Mouse (Mus musculus): ENCODE measurements at regions not wholly inside any gene's neighbourhood (a gene's known extent, or its start where the extent isn't known, plus 50 kb on each side); places are given as distances from the start of the nearest gene placed in this dataset.

DNA sequence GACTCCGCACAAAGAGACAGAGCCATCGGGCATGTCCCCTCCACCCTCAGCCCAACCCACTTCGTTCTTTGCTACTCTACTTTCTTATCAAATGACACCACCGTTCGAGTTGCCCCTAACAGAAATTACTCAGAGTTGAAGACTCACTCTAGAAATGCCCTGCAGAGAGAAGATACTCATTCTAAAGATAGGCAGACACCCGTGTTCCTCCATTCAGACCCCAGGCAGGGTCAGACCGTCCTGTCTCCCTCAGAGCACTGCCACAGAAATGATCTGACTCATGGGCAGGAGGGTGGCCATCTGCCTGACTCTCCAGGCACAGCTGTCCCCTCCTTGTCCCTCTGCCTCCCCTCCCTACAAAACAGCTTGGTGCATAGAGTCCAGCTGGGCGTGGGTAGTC lies 185.6 kb downstream of the Setd4 start:
- peak; percentile 61 for ATAC-seq (replicated peaks; ENCODE audit: poor library complexity)

DNA sequence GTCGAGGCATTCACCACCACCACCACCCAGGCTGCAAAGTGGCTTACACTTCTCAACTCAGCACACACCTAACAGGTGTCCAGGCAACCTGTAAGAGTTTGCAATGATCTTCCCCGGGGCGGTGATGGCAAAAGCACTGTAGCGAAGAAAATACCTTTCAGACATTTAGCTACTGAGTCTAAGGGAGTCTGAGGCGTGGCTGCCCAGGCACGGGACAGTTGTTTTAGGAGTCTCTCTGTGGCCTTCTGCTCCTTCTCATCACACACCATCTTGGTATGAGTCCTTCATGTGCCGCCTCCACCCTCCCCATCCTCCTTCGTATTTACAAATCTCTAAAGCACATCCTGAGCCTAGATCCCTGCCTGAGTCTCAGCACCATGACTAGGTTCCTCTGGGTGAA lies 186.0 kb downstream of the Setd4 start:
- ATAC-seq (replicated peaks; ENCODE audit: poor library complexity) = no peak

DNA sequence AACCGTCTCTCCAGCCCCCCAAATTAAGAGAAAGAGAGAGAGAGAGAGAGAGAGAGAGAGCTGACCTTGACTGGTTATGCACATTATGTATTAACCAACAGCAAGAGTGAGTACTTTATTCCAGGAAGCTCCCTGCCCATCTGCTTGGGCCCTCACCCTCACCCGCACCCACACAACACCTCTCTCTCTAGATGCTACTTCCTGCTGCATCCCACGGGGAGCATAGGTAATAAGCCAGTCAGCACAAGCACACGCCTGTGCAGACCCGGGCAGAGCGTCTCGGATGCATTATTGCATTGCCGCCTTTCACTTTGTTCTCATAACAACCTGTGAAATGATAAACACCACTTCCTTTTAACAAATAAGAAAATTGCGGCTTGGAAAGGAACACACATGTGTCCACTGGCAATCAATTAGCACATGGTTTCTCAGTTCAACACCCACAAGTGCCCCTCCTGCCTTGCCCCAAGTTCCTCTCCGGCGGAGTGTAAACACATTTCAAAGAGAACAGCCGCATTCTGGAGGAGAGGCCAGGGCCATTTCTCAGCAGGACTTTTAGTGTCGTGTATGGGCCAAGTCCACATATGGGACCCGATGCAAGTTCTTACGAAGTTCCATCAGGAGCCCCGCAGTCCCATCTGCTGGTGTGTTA lies 211.7 kb downstream of the Setd4 start:
- ATAC-seq (replicated peaks; ENCODE audit: poor library complexity) = peak; percentile 42

DNA sequence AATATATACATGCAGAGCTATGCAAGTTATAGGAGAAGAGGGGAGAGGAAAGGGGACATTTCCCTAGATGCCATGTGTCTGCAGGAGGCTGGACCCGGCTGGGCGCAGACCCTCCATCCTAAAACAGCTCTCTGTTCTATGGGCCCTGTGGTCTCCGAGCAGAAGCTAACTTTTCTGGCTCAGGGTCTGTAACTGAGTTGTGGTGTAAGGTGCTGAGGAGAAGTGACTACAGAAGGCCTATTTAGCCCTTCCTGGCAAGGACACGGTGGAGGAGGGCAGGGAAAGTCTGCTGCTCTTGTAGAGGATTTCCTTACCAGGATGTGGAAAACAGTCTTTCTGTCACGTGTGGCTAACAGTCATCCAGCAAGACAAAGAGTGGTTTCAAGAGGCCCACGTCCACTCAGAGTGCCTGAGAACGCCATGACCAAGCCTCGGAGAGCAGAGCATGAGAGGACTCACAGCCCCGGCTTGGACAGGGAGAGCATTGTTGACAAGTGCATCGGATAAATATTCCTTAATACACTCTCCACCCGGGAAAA lies 216.2 kb downstream of the Setd4 start:
- no peak for ATAC-seq (replicated peaks; ENCODE audit: poor library complexity)

DNA sequence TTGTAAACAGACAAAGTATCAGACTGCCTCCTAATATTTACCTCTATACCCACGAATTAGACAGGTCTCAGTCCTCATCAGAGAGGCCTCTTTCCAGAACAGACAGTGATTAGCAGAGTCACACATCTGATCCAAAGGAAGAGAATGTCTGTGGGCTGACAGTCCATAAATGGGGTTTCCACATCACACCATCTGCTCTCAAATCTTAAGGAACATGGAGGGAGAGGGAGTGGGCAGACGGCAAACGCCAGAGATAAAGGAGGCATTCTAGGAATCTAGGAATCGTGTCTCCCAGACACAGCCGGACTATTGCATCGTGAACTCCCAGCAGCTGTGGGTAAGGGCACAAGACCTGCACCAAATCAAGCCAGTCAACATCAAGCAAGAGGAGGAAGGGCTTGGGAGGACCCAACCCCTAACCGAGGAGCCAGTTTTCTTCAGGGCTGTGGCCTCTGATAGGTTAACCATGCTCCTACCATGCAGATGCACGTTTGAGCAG lies 219.8 kb downstream of the Setd4 start:
- no peak for ATAC-seq (replicated peaks; ENCODE audit: poor library complexity)

DNA sequence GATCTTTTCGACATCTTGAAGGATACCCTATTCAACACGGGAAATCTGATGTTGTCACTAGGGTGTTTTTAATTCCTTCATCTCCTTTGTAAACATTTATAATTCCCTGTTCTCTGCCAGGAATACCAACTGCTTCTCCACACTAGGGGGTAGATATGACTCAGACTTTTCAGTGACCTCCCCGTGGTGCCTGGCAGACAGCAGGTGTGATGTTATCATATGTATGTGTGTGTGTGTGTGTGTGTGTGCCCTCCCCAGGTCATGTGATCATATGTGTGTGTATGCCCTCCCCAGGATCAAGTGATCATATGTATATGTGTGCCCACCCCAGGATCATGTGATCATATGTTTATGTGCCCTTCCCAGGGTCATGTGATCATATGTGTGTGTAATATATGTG lies 220.9 kb downstream of the Setd4 start:
- no peak for ATAC-seq (replicated peaks; ENCODE audit: poor library complexity)

DNA sequence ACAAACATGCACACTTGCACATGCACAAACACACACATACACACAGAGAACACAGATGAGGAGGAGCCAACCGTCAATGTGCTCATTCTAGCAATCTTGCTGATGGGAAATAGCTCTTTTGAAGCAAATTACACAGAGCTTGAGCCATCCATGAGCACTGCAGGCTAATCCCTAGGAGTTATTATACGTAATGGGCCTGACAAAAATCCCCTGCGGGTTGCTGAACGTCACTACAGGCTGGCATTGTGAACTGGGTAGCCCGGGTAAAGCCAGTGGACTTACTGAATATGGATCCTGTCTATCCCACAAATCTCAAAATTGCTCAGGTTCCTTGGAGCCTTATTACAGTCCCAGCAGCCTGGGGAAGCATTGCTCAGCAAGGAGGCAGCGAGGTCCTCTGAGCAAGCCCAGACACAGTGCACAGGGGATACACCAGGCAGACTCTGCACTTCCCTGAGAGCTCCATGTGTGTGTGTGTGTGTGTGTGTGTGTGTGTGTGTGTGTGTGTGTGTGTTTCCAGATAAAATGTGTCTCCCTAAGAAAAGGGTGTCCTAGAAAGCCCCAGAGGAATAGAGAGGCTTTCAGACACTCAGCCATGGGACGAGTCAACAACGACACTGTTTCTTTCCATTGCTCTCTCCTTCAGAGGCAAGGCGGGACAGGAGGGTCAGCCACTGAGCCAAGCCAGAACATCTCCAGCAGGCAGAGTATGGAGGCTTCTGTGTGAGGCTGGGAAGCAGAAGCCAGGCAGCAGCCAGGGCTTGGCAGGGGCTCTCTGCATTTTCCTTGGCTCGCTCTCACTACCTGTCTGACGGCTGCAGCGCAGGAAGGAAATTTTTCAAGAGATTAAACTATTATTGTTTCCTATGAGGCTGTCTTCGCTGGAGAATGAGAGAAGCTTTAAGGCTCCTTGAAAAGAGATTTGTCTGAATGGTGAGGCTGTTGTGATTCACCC lies 222.9 kb downstream of the Setd4 start:
- no peak for ATAC-seq (replicated peaks; ENCODE audit: poor library complexity)

DNA sequence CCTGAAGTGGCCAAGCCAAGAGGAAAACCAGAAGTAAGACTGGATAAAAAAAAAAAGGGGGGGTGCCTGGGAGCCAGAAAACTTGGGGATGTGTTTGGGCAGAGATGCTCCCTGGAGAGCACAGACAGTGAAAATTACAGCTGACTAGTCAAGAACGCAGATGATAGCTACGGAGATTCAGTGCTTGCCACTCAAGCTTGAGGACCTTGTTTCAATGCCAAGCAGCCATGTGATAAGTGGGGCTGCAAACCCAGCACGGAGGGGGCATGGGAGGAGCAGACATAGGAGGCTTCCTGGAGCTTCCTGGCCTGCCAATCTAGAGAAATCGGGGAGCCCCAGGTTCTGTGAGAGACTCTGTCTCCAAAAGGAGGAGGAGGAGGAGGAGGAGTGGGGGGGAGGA lies 223.7 kb downstream of the Setd4 start:
- ATAC-seq (replicated peaks; ENCODE audit: poor library complexity) = no peak

DNA sequence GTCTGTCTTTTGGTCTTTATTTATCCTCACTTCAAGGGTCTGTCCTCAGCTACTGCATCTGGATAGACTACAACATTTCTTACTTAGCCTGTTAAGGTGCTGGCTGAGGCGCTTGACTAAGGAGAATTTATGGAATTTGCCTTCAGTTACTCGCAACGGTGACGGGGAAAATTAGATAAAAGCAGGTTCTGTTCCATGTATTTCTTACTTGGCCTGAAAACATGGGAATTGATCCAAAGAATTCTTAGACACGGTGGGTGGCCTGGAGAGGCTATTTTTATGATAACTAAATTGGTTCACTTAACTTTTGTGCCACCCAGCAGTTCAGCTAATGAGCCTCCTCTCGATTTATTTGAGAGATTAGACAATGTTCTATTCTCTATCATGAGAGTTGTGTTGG lies 224.3 kb downstream of the Setd4 start:
- ATAC-seq (replicated peaks; ENCODE audit: poor library complexity) = no peak

DNA sequence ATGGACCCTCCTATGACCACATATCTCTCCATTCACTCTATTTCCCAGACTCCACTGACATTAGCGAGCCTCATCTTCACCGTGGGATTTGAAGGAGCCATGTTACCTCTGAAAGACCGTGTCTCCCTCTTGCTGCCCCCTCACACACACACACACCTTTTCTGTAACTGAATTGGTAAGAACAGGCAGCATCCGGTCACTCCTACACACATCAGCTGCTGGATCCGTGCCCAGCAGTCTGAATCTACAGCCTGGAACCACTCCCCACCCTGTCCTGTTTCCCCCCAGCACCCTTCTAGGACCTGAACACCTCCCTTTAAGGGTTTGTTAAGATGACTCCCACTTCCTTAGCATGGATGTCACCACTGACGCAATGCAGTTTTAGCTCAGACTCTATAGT lies 229.2 kb downstream of the Setd4 start:
- no peak for ATAC-seq (replicated peaks; ENCODE audit: poor library complexity)

DNA sequence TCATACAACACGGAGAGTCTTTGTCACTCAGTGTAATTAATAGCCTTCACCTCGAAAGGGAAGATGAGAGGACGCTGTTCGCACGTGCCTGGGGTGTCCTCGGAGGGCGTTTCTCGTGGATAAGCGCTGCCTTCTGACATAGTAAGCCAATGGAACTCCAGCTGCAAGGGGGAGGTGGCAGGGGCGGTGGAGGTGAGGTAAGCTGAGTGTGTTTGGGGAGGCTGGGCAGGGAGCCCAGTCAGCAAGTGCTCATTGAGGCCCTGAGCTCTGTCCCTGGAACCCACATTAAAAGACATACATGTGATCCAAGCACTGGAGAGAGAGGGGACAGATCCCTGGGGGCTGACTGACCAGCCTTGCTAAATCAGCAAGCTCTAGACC lies 234.1 kb downstream of the Setd4 start:
- no peak for ATAC-seq (replicated peaks; ENCODE audit: poor library complexity)

DNA sequence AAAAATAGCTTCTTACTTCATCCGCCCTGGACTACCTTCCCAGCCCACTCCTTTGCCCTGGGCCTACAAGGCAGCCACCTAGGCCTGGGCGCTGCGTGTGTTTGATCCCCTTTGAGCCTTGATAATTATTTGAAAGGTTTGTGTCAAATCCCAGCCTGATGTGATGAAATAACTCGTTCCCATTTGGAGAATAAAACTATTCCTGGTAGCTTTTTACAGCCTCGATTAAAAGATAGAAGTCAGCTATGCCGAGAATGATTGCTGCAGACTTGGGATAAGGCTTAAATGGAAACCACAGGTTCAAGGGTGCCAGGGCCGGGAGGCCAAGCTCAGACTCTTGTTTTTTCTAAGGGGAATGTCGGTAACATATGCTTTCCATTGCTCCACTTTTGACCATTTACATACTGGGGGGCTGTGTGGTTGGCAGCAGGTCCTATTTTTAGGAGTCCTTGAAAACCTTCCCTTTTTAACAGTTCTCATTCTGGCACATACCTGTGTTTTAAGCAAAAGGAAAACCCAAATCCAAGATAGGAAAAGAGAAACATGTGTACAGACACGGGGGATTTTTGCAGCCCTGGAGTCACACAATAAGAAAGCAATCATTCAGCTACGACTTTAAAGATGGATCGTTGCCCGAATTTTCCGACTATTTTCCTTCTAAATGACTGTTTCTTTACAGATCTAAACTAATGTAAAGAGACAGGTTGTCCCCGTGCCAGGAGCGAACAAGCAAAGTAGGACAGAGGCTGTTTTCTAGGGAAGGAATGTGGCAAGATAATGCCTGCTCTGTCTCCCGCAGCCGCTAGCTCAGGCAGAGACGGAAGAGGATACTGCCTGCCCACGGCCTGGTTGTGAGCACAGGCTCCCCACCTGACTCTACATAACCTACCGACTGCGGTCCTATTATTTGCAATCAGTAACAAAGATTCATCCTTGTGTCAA lies 234.8 kb downstream of the Setd4 start:
- ATAC-seq (replicated peaks; ENCODE audit: poor library complexity) = no peak

DNA sequence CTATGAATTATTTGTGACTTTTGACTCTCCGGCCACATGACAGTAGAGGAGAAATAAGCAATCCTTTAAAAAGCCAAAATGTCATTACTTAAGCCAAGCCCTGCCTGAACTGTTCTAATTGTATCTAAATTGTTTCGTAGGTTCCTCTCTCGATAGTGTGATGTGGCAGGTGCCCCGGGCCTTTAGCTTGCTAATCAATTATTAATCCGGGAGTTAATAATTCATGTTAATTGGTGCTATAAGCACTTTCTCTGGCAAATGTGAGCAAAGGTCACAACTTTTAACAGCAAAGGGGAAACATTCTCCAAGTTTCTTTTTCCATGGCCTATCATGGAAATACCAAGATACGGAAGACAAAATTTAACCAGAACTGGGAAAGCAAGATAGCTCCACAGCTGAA lies 235.9 kb downstream of the Setd4 start:
- ATAC-seq (replicated peaks; ENCODE audit: poor library complexity) = no peak

DNA sequence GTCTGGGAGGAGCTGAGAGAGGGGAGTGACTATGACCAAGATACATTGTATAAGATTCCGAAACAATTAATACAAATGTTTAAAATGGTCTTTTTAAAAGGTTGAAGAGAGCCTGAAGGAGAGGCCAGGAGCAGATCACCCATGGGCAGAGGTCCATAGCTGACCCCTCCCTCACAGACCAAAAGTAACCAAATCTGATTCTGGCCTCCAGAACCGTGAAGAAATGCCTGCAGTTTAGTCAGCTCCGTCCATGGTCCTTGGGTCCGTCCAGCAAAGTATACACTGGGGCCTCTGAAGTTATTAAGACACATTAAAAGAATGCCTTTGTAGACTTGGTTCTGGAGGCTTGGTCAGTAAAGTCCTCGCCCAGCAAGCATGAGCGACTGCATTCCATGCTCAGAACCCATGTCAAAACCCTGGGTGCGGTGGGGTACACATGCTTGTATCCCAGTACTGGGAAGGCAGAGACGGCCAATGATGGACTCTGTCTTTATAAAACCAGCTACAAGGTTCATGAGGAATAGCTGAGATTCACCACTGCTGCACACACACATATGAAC lies 236.5 kb downstream of the Setd4 start:
- ATAC-seq (replicated peaks; ENCODE audit: poor library complexity) = no peak

DNA sequence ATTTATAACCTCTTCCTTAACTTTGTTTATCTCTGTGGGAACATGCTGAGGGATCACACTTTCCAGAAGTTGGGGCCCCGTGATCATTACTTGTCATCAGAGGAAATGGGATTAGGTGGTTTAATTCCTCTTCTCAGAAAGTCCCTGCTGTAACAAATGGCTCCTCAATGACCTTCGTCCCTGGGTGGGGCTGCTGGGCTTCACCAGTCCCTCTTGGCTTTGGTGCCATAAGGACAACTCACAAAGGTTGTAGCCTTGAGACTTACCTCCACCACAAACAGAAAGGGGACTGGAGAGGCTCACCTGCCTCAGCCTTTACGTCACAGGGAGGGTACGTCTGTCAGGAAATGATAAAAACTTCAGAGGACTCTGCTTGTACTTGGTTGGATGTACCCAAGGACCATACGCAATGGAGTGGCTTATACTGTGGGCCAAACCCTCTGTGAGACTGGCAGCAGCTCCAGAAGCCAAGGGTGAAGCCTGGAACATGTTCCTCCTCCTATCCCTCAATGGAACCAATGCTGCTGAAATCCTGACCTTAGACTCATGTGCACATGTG lies 237.4 kb downstream of the Setd4 start:
- ATAC-seq (replicated peaks; ENCODE audit: poor library complexity) = no peak

DNA sequence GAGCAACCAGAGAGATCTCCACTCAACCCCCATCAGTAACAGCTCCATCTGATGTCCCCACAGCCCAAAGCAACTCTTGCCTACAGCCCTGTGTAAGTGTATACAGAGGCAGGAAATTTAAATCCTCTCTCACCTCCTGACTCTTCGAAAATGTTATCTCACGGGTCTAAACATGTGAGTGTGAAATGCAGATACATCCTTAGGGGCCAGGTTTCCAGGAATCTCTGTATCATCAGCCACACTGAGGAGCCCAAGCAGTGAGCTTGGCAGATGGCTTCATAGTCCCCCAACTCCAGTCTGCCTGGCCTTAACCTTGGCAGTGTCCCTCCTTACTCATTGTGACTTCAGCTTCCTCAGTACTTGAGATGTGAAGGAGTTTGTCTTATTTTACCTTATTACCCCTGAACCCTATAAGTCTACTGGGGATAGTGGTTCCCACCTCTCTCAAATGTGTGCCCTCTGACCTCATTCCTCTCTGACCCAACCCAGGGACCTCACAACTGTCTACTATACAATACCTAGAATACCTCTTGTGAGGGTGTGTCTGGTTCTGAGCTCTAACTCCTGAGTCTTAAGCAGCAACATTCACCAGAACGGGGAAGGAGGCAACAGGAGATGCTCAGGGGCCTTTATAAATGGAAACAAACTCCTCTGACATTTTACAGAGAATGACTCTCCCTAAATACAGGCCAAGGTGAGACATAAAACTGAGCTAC lies 238.5 kb downstream of the Setd4 start:
- no peak for ATAC-seq (replicated peaks; ENCODE audit: poor library complexity)

DNA sequence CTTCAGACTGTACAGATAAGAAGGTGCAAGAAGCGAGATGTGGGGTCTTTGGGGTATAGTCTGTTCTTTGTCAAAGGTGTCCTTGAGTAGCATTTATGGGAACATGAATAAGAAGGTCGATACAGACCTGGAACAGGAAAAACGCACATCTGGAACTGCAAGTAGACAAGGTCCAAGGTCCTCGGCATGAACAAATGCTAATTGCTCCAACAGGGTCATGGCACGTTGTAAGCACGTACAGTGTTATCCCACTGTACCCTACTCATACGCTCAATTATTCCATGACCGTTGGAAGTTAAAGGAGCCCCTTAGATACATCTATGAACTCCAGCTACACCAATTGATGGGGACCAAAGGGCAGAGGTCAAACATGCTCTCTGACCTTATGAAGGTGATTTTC lies 244.1 kb downstream of the Setd4 start:
- no peak for ATAC-seq (replicated peaks; ENCODE audit: poor library complexity)

DNA sequence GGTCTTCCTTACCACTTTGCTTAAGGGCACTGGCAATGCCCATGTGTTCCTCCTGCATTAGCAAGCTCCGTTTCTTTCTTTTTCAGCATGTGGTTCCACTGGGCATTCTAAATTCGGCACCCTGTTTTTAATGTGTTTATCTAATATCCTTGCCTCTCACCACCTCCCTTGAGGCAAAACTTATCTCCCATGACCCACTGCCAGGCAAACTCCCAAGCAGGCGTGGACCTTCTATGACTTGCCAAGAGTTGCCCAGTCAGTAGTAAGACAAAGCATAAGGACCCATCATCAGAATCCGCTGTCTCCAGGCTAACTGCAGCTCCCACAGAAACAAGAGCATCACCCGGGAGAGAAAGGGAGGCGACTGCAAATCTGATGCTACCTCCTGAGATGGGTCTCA lies 245.2 kb downstream of the Setd4 start:
- peak; percentile 39; the same call in 1 of the 2 replicates for ATAC-seq (replicated peaks; ENCODE audit: poor library complexity)

DNA sequence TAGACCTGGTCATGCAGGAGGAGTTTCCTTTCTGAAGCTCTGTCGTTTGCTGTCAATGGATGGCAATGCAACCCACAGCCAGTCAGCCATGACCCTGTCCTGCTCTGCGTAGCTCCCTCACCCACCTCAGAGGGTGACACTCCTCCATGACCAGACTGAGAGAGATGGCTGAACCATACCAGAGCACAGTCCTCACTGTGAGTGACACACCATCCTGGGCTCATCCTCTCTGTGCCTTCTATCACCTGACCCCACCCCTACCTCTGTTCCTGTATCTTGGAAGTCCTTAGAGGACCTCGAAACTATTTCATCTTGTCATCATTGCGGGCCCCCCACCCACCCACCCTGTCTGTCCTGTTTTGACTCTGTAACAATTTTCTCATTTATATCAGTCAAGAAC lies 245.7 kb downstream of the Setd4 start:
- ATAC-seq (replicated peaks; ENCODE audit: poor library complexity) = no peak

Data from megakaryocyte progenitor cell, adult 5-6 weeks (primary cell).